ENCODE assay signal across 1 mouse cellular context in the genomic region with DNA sequence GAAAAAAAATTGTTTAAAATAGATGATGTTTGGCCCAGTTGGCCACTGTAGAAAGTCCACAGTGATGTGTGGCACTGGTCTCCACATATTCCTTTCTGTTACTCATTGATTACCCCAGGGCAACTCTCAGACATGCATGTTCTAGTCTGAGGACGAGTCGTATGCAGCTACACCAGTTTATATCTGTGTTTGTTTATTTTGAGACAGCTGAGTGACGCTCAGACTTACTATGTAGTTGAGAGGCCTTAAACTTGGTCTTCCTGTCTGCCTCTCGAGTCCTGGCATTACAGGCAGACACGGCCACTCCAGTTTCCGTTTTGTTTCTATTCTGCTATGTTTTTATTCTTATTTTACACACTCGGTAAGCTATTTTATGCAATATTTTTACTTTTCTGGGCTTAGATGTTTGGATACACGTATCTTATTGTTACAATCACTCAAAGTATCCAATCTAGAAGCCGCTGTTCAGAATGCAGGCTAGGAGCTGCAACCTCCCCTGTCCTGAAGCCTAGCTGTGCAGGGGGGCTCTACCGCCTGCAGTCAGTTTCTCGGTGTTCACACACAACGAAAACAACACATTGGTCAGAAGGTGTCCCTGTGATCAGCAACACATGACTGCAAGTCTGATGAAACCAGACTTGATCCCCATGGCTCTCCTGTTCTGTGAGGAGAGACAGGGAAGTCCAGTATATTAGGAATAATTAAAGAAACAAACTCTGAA.
TF ChIP-seq lines count a peak whose summit lies in the region.

No protein-coding gene starts in this region.

TF ChIP-seq in CH12.LX, 34 proteins besides CTCF, POLR2A, EP300 and RAD21:
- no peak for TF ChIP-seq PAX5 (IDR thresholded peaks at IDR 0.05; ENCODE audit: low read length)
- TF ChIP-seq MXI1 (IDR thresholded peaks at IDR 0.05; ENCODE audit: low read depth, low read length) = peak; percentile 43; the same call in 1 of the 2 replicates
- peak; percentile 41; the same call in 1 of the 2 replicates for TF ChIP-seq SIN3A (IDR thresholded peaks at IDR 0.05; ENCODE audit: low read length)
- no peak for TF ChIP-seq E2F4 (IDR thresholded peaks at IDR 0.05; ENCODE audit: insufficient replicate concordance, low read depth, low read length)
- TF ChIP-seq USF1 (IDR thresholded peaks at IDR 0.05; ENCODE audit: low read depth, low read length) = peak; percentile 32
- 0 out of 2 replicates have a peak, but pooled peaks have one; percentile 6 for TF ChIP-seq TCF12 (IDR thresholded peaks at IDR 0.05; ENCODE audit: low read depth, low read length)
TF ChIP-seq in CH12.LX: peak in this region for 4.
